Mouse (Mus musculus) hindlimb bud, embryonic 11.5 days (tissue): ENCODE results near the gene Rhoj.
A peak's percentile ranks its signal among the peaks of the same experiment; 100 is the strongest.
"Not testable (repeated sequence)": the region's sequence is repeated elsewhere in the genome, so short reads cannot be mapped to it uniquely, and the experiment has no call there.

Experiments
- DNase-seq: peaks from one replicate; pipeline ENCODE4 v3.0.0-alpha.2; 2012; ENCODE audit warnings: low read depth, low spot score; ENCODE audit errors: extremely low spot score

Rhoj gene

GRCm38 (mm10) chr12:75389308-75390135 lies 81.4 kb downstream of the Rhoj start:
- DNase-seq, result no peak

- DNase-seq, result no peak
Measured at GRCm38 (mm10) chr12:75391526-75391925, 83.4 kb downstream of the Rhoj start.

GRCm38 (mm10) chr12:75394011-75394773 lies 86.1 kb downstream of the Rhoj start:
- peak; percentile 61 for DNase-seq

- no peak for DNase-seq
Measured at GRCm38 (mm10) chr12:75396616-75397015, 88.5 kb downstream of the Rhoj start.

- no peak for DNase-seq
Measured at GRCm38 (mm10) chr12:75397077-75397476, 89.0 kb downstream of the Rhoj start.

- DNase-seq, result no peak
Measured at GRCm38 (mm10) chr12:75412964-75413363, 104.8 kb downstream of the Rhoj start.

GRCm38 (mm10) chr12:75414991-75415390 lies 106.9 kb downstream of the Rhoj start:
- DNase-seq, result no peak

GRCm38 (mm10) chr12:75416681-75417080 lies 108.6 kb downstream of the Rhoj start, which contains the start of gene Gphb5:
TSS of gene Gphb5 (minus strand) at chr12:75416781.
- no peak for DNase-seq

GRCm38 (mm10) chr12:75424359-75424758 lies 116.2 kb downstream of the Rhoj start:
- no peak for DNase-seq

GRCm38 (mm10) chr12:75424817-75425216 lies 116.7 kb downstream of the Rhoj start:
- no peak for DNase-seq

- no peak for DNase-seq
Measured at GRCm38 (mm10) chr12:75425882-75426281, 117.8 kb downstream of the Rhoj start.

- no peak for DNase-seq
Measured at GRCm38 (mm10) chr12:75428719-75429118, 120.6 kb downstream of the Rhoj start.

- DNase-seq, result no peak
Measured at GRCm38 (mm10) chr12:75429685-75430396, 121.7 kb downstream of the Rhoj start.

GRCm38 (mm10) chr12:75432400-75432799 lies 124.3 kb downstream of the Rhoj start:
- not testable (repeated sequence) for DNase-seq

- DNase-seq, result no peak
Measured at GRCm38 (mm10) chr12:75446245-75446644, 138.1 kb downstream of the Rhoj start.

- DNase-seq, result no peak
Measured at GRCm38 (mm10) chr12:75448921-75449320, 140.8 kb downstream of the Rhoj start.

- DNase-seq, result no peak
Measured at GRCm38 (mm10) chr12:75449475-75449966, 141.4 kb downstream of the Rhoj start.

GRCm38 (mm10) chr12:75450011-75450410 lies 141.9 kb downstream of the Rhoj start:
- DNase-seq, result no peak

GRCm38 (mm10) chr12:75450592-75450991 lies 142.5 kb downstream of the Rhoj start:
- no peak for DNase-seq
